Mouse (Mus musculus) Patski (cell line): ENCODE results near the gene Bank1. TPM values are rescaled to one million over a fixed set of nuclear protein-coding genes. Genes with fewer than 3 reads are reported as not detected.

Experiments used
- ATAC-seq: fragments of 100-300 bp; one replicate; pipeline ENCODE4 v1.8.0; 2021
- CTCF ChIA-PET: fragments of 350-600 bp; sonication (Branson Sonifier 250); formaldehyde crosslinking; loops from one replicate; lab custom pipeline; 2022; ENCODE audit warnings: inconsistent platforms; lab: Charles Lee
- POLR2A ChIA-PET: fragments of 350-600 bp; sonication (Branson Sonifier 250); formaldehyde crosslinking; loops from one replicate; lab custom pipeline; 2022; ENCODE audit warnings: antibody characterized with exemption, inconsistent platforms; lab: Charles Lee
- DNase-seq: peaks from one replicate; pipeline ENCODE4 v3.0.0-alpha.2; 2011; ENCODE audit warnings: low read depth, low spot score
- H3K27me3 ChIP-seq: fragments of 371-371 bp; one replicate; pipeline ENCODE4 v1.5.1; 2021
- CTCF ChIP-seq: fragments of 100-300 bp; IDR thresholded peaks from one replicate; pipeline ENCODE4 v1.5.1; 2021
- in situ Hi-C: fragments of 300-500 bp; cut with MboI; formaldehyde crosslinking; loops from 3 replicates; pipeline ENCODE4 v1.11.1; 2018; ENCODE audit warnings: low pct_unique_long_range_greater_than_20kb, mixed read lengths
- polyA plus RNA-seq: library from polyadenylated mRNA; unstranded; gene quantifications from one replicate; pipeline ENCODE4 v1.2.3, GENCODE M21; 2021

Bank1 gene
- polyA plus RNA-seq, 1 experiment from 2014 or later, result 0.28 TPM

GRCm38 (mm10) chr3:136081264-136081663 lies 244.6 kb downstream of the Bank1 start:
- ChIA-PET CTCF (interaction anchor here (1.5 to 1.6 kb wide), 2 partner anchors 11 to 16 kb away, joined by 4 to 9 read pairs; no protein-coding TSS in a partner anchor), POLR2A (interaction anchor here (0.7 to 1.4 kb wide), 2 partner anchors 11 to 1350 kb away, joined by 3 to 4 read pairs; no protein-coding TSS in a partner anchor)
- no peaks in the 10 kb centered on the region for H3K27me3 ChIP-seq
- ATAC-seq, result no peak
- in situ Hi-C loops, result no loop called here
- no peak for TF ChIP-seq CTCF
- no peak for DNase-seq

- ATAC-seq (no peak), DNase-seq (no peak)
- in situ Hi-C loops, result no loop called here
- POLR2A ChIA-PET, result no interaction called here
- no peak for TF ChIP-seq CTCF
- CTCF ChIA-PET, result no interaction called here
- no peaks in the 10 kb centered on the region for H3K27me3 ChIP-seq
These were observed 247.3 kb downstream of the Bank1 start for GRCm38 (mm10) chr3:136078535-136078934.

- H3K27me3 ChIP-seq, result no peaks in the 10 kb centered on the region
- POLR2A ChIA-PET, result no interaction called here
- ATAC-seq (no peak), DNase-seq (no peak)
- CTCF ChIA-PET, result interaction anchor here (1.5 to 2.6 kb wide), 2 partner anchors 11 to 13 kb away, joined by 3 to 9 read pairs; no protein-coding TSS in a partner anchor
- in situ Hi-C loops, result no loop called here
- no peak for TF ChIP-seq CTCF
These were observed 255.5 kb downstream of the Bank1 start for GRCm38 (mm10) chr3:136070394-136070793.

- CTCF ChIA-PET, result no interaction called here
- POLR2A ChIA-PET, result no interaction called here
- DNase-seq (no peak), ATAC-seq (no peak)
- peaks cover 43% of the 10 kb centered on the region for H3K27me3 ChIP-seq
- TF ChIP-seq CTCF, result no peak
- in situ Hi-C loops, result no loop called here
These were observed 264.0 kb downstream of the Bank1 start for GRCm38 (mm10) chr3:136061907-136062306.

GRCm38 (mm10) chr3:136050635-136051034 lies 275.2 kb downstream of the Bank1 start:
- in situ Hi-C loops, result no loop called here
- ChIA-PET CTCF (no interaction called here), POLR2A (no interaction called here)
- no peak for ATAC-seq
- TF ChIP-seq CTCF, result no peak
- no peak for DNase-seq
- H3K27me3 ChIP-seq, result peaks cover 11% of the 10 kb centered on the region

DNA sequence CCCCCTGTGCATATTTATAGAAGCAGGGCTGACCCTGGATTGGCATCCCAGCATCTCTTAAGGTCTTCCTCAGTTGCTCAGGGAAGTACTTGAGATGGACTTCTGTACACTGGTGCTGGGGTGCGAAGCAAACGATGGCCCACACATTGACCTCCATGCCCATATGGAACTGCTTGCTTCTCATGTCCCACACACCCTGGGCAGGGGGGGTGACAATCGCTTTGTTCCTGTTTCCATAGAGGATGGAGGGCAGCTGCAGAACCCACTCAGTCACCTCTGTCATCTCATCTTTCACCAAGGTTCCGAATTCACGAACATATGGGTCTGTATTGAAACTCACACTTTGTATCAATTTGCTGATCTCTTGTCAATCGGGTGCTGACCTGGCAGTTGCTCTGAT lies 275.7 kb downstream of the Bank1 start:
- POLR2A ChIA-PET, result no interaction called here
- no peak for TF ChIP-seq CTCF
- H3K27me3 ChIP-seq, result peaks cover 11% of the 10 kb centered on the region
- in situ Hi-C loops, result no loop called here
- CTCF ChIA-PET, result no interaction called here
- ATAC-seq, result no peak
- no peak for DNase-seq

- DNase-seq (no peak), ATAC-seq (no peak)
- H3K27me3 ChIP-seq, result no peaks in the 10 kb centered on the region
- ChIA-PET POLR2A (no interaction called here), CTCF (interaction anchor here (1.3 kb wide), 1 partner anchor 11 kb away, joined by 4 read pairs; no protein-coding TSS in a partner anchor)
- no peak for TF ChIP-seq CTCF
- in situ Hi-C loops, result no loop called here
These were observed 277.8 kb downstream of the Bank1 start for GRCm38 (mm10) chr3:136048026-136048425.

DNA sequence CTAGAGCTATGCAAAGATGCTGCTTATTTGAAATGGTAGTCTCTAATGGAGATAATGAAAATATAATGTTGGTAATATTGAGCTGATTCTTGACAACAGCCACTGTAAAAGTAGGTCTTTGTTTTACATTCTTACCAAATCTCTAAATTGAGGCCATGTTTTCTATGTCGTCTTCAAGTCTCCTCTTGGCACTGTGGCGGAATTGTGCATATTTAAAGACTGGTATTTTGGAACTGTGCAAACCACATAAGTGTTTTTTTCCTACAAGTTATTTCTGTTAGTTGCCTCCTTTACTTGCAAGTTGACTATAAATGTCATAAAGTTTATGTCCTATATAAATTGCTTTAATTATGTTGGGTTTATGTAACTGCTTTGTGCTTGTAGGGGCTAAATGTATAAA lies 280.5 kb downstream of the Bank1 start:
- ATAC-seq (no peak), DNase-seq (no peak)
- POLR2A ChIA-PET, result no interaction called here
- in situ Hi-C loops, result no loop called here
- TF ChIP-seq CTCF, result no peak
- CTCF ChIA-PET, result no interaction called here
- no peaks in the 10 kb centered on the region for H3K27me3 ChIP-seq

DNA sequence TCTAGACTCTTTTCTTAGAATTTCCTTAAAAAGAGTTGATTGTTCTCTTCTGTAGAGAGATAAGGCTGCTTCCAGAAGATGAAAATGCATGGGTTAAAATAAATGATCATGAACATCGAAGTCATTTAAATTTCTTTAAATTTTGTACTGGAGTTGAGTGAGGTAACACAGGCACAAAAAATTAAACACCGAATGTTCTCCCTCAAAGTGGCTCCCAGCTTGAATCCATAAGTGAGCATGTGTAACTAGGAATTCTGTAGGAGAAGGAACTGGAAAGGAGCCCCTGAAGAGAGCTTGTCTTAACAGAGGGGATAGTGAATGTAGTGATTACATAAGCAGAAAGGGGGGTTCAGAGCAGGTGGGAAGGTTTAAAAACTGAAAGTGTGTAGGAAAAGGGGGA lies 285.8 kb downstream of the Bank1 start:
- ChIA-PET POLR2A (no interaction called here), CTCF (interaction anchor here (1.5 to 2.9 kb wide), 4 partner anchors 10 to 40 kb away, joined by 3 to 10 read pairs (median 4); no protein-coding TSS in a partner anchor)
- no peak for DNase-seq
- in situ Hi-C loops, result no loop called here
- ATAC-seq, result no peak
- no peaks in the 10 kb centered on the region for H3K27me3 ChIP-seq
- TF ChIP-seq CTCF, result no peak

DNA sequence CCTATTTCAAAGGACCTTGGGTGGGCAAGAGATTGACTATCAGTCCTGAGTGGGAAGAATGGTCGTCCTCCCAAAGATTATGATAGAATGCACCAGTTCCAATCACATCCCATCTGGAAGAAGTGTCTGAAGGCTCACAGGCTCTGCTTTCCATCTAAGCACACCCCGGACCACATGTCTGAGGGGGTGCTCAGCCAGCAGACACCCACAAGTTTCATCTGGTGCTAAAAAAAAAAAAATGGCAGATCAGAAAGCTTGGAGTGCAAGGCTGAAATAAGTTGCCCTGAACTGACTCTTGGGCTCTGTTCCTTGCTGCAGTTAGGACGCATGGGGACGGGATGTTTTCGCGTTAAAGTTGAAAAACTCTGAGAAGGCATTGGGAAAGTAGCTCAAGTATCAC lies 286.4 kb downstream of the Bank1 start:
- POLR2A ChIA-PET, result no interaction called here
- no peaks in the 10 kb centered on the region for H3K27me3 ChIP-seq
- CTCF ChIA-PET, result interaction anchor here (1.5 to 2.9 kb wide), 3 partner anchors 9 to 39 kb away, joined by 4 to 10 read pairs (median 4); no protein-coding TSS in a partner anchor
- in situ Hi-C loops, result no loop called here
- DNase-seq, result no peak
- no peak for ATAC-seq
- TF ChIP-seq CTCF, result no peak

DNA sequence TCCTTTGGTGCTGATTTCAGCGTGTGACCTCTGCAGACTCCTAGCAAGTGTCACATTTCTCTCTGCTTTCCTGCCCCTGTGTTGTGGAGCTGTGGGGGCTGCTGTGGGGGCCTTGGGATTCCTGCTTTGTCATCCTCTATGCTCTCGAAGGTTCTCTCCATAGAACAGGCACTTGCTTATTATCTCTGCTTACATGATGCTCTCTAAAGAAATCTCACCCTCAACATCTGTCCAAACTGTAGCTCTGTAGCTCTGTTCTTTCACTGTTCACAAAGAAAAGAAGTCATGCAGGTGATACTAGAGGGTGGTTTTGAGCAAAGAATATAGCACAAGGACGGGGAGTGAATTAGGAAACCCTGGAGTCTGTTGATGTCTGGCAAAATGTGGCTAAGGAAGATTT lies 288.6 kb downstream of the Bank1 start:
- ATAC-seq, result no peak
- no peak for TF ChIP-seq CTCF
- CTCF ChIA-PET, result interaction anchor here (1.2 to 3.0 kb wide), 2 partner anchors 11 kb away, joined by 4 to 6 read pairs; no protein-coding TSS in a partner anchor

More for the DNA sequence above, 288.6 kb downstream of the Bank1 start:
- H3K27me3 ChIP-seq, result no peaks in the 10 kb centered on the region
- DNase-seq, result no peak
- POLR2A ChIA-PET, result no interaction called here
- in situ Hi-C loops, result no loop called here
